Mouse (Mus musculus) splenic B cell, adult 2 months (primary cell): ENCODE results near the gene Ccdc90b.

Source experiments
- DNase-seq: peaks from one replicate; pipeline ENCODE4 v3.0.0-alpha.2; 2011; ENCODE audit warnings: low read depth, low spot score
- H3K27me3 ChIP-seq: 2 replicates; pipeline ENCODE4 v1.6.1; 2012; ENCODE audit warnings: mild to moderate bottlenecking, low read length, moderate library complexity, mixed read lengths; ENCODE audit not compliant: control insufficient read depth, poor library complexity, insufficient read depth, severe bottlenecking
- H3K36me3 ChIP-seq: 2 replicates; pipeline ENCODE4 v1.6.1; 2012; ENCODE audit warnings: mild to moderate bottlenecking, low read length, moderate library complexity, mixed read lengths; ENCODE audit not compliant: control insufficient read depth, poor library complexity, insufficient read depth, severe bottlenecking

Ccdc90b gene

GRCm38 (mm10) chr7:92604961-92605360 is 44.0 kb downstream of the Ccdc90b start:
- H3K27me3 ChIP-seq: no peaks in the 10 kb centered on the region
- H3K36me3 ChIP-seq: no peaks in the 10 kb centered on the region
- no peak for DNase-seq

- no peaks in the 10 kb centered on the region; the same call in 1 of the 2 replicates for H3K27me3 ChIP-seq
- DNase-seq: no peak
- no peaks in the 10 kb centered on the region for H3K36me3 ChIP-seq
Observed at GRCm38 (mm10) chr7:92610830-92611229, 49.9 kb downstream of the Ccdc90b start.

- peak; percentile 54 for DNase-seq
- H3K27me3 ChIP-seq: no peaks in the 10 kb centered on the region
- H3K36me3 ChIP-seq: no peaks in the 10 kb centered on the region
Observed at GRCm38 (mm10) chr7:92624488-92624887, 63.5 kb downstream of the Ccdc90b start.

GRCm38 (mm10) chr7:92630167-92630566 is 69.2 kb downstream of the Ccdc90b start:
- Histone ChIP-seq H3K27me3 (no peaks in the 10 kb centered on the region), H3K36me3 (no peaks in the 10 kb centered on the region)
- peak; percentile 61 for DNase-seq
